Mouse (Mus musculus) activated CD4-positive, CD25-positive, alpha-beta regulatory T cell, adult 9 weeks (primary cell): Measurements from ENCODE around the gene Pdcl3. TPM values are rescaled to one million over a fixed set of nuclear protein-coding genes. Genes with fewer than 3 reads are reported as not detected.

Source experiments
- polyA plus RNA-seq: library from polyadenylated mRNA; unstranded; fragments of 100-300 nt; shearing (Covaris generic); gene quantifications from one replicate; pipeline ENCODE4 v1.2.1, GENCODE M21; 2017

The Pdcl3 gene
- polyA plus RNA-seq = 112 TPM

DNA sequence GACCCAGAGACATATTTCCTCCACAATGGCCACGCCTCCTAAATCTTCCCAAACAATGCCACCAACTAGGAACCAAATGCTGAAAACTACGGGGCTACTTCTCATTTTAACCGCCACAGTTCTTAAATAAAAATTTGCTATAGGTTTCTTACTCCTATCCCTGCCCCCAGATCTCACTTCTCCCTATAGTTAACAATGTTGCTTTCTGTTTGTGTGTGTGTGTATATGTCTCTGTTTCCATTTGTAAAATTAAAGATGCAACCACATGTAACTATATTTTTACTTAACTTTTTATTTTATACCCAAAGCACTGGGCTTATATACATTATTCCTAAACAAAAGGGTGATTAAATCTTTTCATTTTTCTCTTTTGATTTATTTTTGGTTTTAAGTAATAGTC, at the start of gene Pdcl3:
TSS of gene Pdcl3 (plus strand) at position 301 of the 400 bp plus-strand sequence.

DNA sequence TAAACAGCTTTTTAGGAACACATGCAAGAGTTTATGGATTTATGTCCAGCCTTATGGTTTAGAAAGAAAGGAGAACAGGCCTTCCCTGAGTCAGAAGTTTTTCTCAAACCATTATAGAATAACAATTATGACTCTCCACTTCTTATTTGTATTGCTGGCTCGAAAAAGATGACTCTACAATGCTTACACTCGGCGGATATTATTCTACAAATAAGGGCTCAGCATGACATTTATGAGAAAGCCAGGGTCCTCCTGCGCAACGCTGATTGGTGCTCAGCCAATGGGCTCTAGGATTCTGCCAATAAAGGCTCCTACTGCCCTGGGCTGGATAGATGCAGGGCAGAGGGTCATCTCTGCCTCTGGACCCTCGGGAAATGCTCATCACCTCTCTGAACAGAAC, 46.6 kb upstream of the Pdcl3 start, which contains the start of gene Nms:
TSS of gene Nms (plus strand) at position 301 of the 400 bp plus-strand sequence.

Other genes with a start within 250 kb of the Pdcl3 start
- not detected for gene Lonrf2, start 148.9 kb upstream of the Pdcl3 start, polyA plus RNA-seq
- gene Chst10, start 87.4 kb upstream of the Pdcl3 start, polyA plus RNA-seq = 29.8 TPM
- gene Nms, start 46.5 kb upstream of the Pdcl3 start, polyA plus RNA-seq = not detected
- not detected for gene Npas2, start 208.1 kb downstream of the Pdcl3 start, polyA plus RNA-seq